Mouse (Mus musculus) forebrain, embryonic 11.5 days (tissue): ENCODE results near the gene Arrdc5. TPM values are rescaled to one million over a fixed set of nuclear protein-coding genes. Genes with fewer than 3 reads are reported as not detected.

ENCODE experiments used
- ATAC-seq: fragments of 200-750 bp; cut with Nextera tagmentation; replicated peaks from 2 replicates; pipeline ENCODE4 v1.8.0; 2017; ENCODE audit warnings: moderate TSS enrichment; ENCODE audit not compliant: low FRiP score
- DNase-seq: peaks from one replicate; pipeline ENCODE4 v3.0.0-alpha.2; 2017; ENCODE audit warnings: low spot score
- H3K27ac ChIP-seq: fragments of 300-500 bp; sonication (generic); 2 replicates; pipeline ENCODE4 v1.5.1; 2014; ENCODE audit warnings: low read depth, low read length
- H3K27me3 ChIP-seq: fragments of 300-500 bp; sonication (generic); 2 replicates; pipeline ENCODE4 v1.6.1; 2014; ENCODE audit warnings: mild to moderate bottlenecking, low read length, mixed read lengths; ENCODE audit not compliant: control insufficient read depth, insufficient read depth
- H3K36me3 ChIP-seq: fragments of 300-500 bp; sonication (generic); 2 replicates; pipeline ENCODE4 v1.6.1; 2014; ENCODE audit warnings: mild to moderate bottlenecking, low read length, moderate library complexity, mixed read lengths; ENCODE audit not compliant: control insufficient read depth, insufficient read depth
- H3K4me1 ChIP-seq: fragments of 300-500 bp; sonication (generic); replicated peaks from 2 replicates; pipeline ENCODE4 v1.6.1; 2014; ENCODE audit warnings: low read length, mixed read lengths; ENCODE audit not compliant: control insufficient read depth, insufficient read depth
- H3K4me2 ChIP-seq: fragments of 300-500 bp; sonication (generic); 2 replicates; pipeline ENCODE4 v1.6.1; 2014; ENCODE audit warnings: low read depth, mild to moderate bottlenecking, low read length, moderate library complexity, mixed read lengths; ENCODE audit not compliant: severe bottlenecking
- H3K4me3 ChIP-seq: fragments of 300-500 bp; sonication (generic); 2 replicates; pipeline ENCODE4 v1.5.1; 2014; ENCODE audit warnings: low read depth, low read length
- H3K9ac ChIP-seq: fragments of 300-500 bp; sonication (generic); 2 replicates; pipeline ENCODE4 v1.6.1; 2014; ENCODE audit warnings: low read length
- H3K9me3 ChIP-seq: fragments of 300-500 bp; sonication (generic); 2 replicates; pipeline ENCODE4 v1.6.1; 2016; ENCODE audit warnings: low read length, mixed read lengths; ENCODE audit not compliant: control insufficient read depth
- WGBS: fragments of 180-500 bp; shearing (Covaris S2); extraction: QIAGEN DNeasy Blood & Tissue Kit; methylation state at CpG from one replicate; pipeline ENCODE4 v1.1.7; 2014; 5-methylcytosine and 5-hydroxymethylcytosine counted together
- polyA plus RNA-seq: library from polyadenylated mRNA; unstranded; fragments of >200 nt; fragmentation: Nextera tagmentation; extraction: Ambion mirVana; gene quantifications from 2 replicates; pipeline ENCODE4 v1.2.1, GENCODE M21; 2014

The Arrdc5 gene
- polyA plus RNA-seq, 1 experiment from 2014 or later, result not detected

- no peaks in the 10 kb centered on the region for H3K9me3 ChIP-seq
- H3K27ac ChIP-seq, result no peak overlapping the region
- peaks cover 2% of the 10 kb centered on the region; the same call in 1 of the 2 replicates for H3K4me1 ChIP-seq
- H3K27me3 ChIP-seq, result no peaks in the 10 kb centered on the region
- no peak overlapping the region for H3K4me3 ChIP-seq
- DNase-seq (no peak), ATAC-seq (no peak)
- no peaks in the 10 kb centered on the region; the same call in 1 of the 2 replicates for H3K36me3 ChIP-seq
- no peak overlapping the region for H3K9ac ChIP-seq
- WGBS, result 94% methylated on average over 5 of the region's 5 CpGs
- no peak overlapping the region for H3K4me2 ChIP-seq
Observed at GRCm38 (mm10) chr17:56278340-56278739, 21.7 kb downstream of the Arrdc5 start.

- no peaks in the 10 kb centered on the region for H3K27me3 ChIP-seq
Observed at GRCm38 (mm10) chr17:56277567-56277893, 22.6 kb downstream of the Arrdc5 start.

GRCm38 (mm10) chr17:56276643-56277566 is 23.2 kb downstream of the Arrdc5 start, which contains the start of gene Ticam1:
Gene Ticam1 (minus strand): TSS chr17:56276786.
- Histone ChIP-seq H3K9me3 (no peaks in the 10 kb centered on the region), H3K9ac (peak within 1 kb of the TSS; percentile 65), H3K4me3 (peak within 1 kb of the TSS; percentile 42), H3K36me3 (no peaks in the 10 kb centered on the region; the same call in 1 of the 2 replicates), H3K27me3 (no peaks in the 10 kb centered on the region), H3K4me1 (peaks cover 2% of the 10 kb centered on the region; the same call in 1 of the 2 replicates), H3K4me2 (peak within 1 kb of the TSS; percentile 71), H3K27ac (peak within 1 kb of the TSS; percentile 66)
- ATAC-seq (peak; percentile 90), DNase-seq (peak; percentile 94)
- WGBS, result 10% methylated on average over 17 of the region's 21 CpGs

More at GRCm38 (mm10) chr17:56277567-56277893, 22.6 kb downstream of the Arrdc5 start:
- no peak for ATAC-seq
- Histone ChIP-seq H3K27ac (no peak overlapping the region; the same call in 1 of the 2 replicates), H3K4me3 (no peak overlapping the region; the same call in 1 of the 2 replicates), H3K9me3 (no peaks in the 10 kb centered on the region), H3K4me1 (peaks cover 2% of the 10 kb centered on the region; the same call in 1 of the 2 replicates), H3K9ac (no peak overlapping the region), H3K4me2 (no peak overlapping the region), H3K36me3 (no peaks in the 10 kb centered on the region; the same call in 1 of the 2 replicates)
- no peak for DNase-seq
- 58% methylated on average over 2 of the region's 2 CpGs for WGBS

- Histone ChIP-seq H3K4me2 (peak overlapping the region; percentile 71), H3K4me1 (peaks cover 2% of the 10 kb centered on the region; the same call in 1 of the 2 replicates), H3K27me3 (no peaks in the 10 kb centered on the region), H3K9me3 (no peaks in the 10 kb centered on the region), H3K9ac (peak overlapping the region; percentile 65), H3K36me3 (no peaks in the 10 kb centered on the region; the same call in 1 of the 2 replicates), H3K4me3 (peak overlapping the region; percentile 42), H3K27ac (no peak overlapping the region)
- DNase-seq (no peak), ATAC-seq (0 out of 2 replicates have a peak, but pooled peaks have one; percentile 4)
- WGBS, result 41% methylated on average over 5 of the region's 5 CpGs
Observed at GRCm38 (mm10) chr17:56275842-56276480, 24.1 kb downstream of the Arrdc5 start.

- peaks cover 2% of the 10 kb centered on the region; the same call in 1 of the 2 replicates for H3K4me1 ChIP-seq
- no peaks in the 10 kb centered on the region for H3K9me3 ChIP-seq
- H3K9ac ChIP-seq, result no peak overlapping the region
- ATAC-seq, result no peak
- H3K27me3 ChIP-seq, result no peaks in the 10 kb centered on the region
- no peak overlapping the region for H3K4me3 ChIP-seq
- DNase-seq, result no peak
- H3K36me3 ChIP-seq, result no peaks in the 10 kb centered on the region
- no peak overlapping the region for H3K27ac ChIP-seq
- no peak overlapping the region for H3K4me2 ChIP-seq
- WGBS, result 95% methylated on average over 5 of the region's 5 CpGs
Observed at GRCm38 (mm10) chr17:56273986-56274385, 26.1 kb downstream of the Arrdc5 start.

GRCm38 (mm10) chr17:56273482-56273881 is 26.6 kb downstream of the Arrdc5 start:
- H3K4me2 ChIP-seq, result no peak overlapping the region
- no peaks in the 10 kb centered on the region for H3K36me3 ChIP-seq
- H3K4me3 ChIP-seq, result no peak overlapping the region
- no peak for ATAC-seq
- no peak overlapping the region for H3K27ac ChIP-seq
- H3K9me3 ChIP-seq, result no peaks in the 10 kb centered on the region
- H3K9ac ChIP-seq, result no peak overlapping the region
- 89% methylated on average over 7 of the region's 7 CpGs for WGBS
- DNase-seq, result no peak
- peaks cover 2% of the 10 kb centered on the region; the same call in 1 of the 2 replicates for H3K4me1 ChIP-seq
- no peaks in the 10 kb centered on the region for H3K27me3 ChIP-seq

GRCm38 (mm10) chr17:56272644-56273043 is 27.4 kb downstream of the Arrdc5 start:
- Histone ChIP-seq H3K9me3 (no peaks in the 10 kb centered on the region), H3K9ac (no peak overlapping the region), H3K27ac (no peak overlapping the region), H3K4me1 (peaks cover 2% of the 10 kb centered on the region; the same call in 1 of the 2 replicates), H3K36me3 (no peaks in the 10 kb centered on the region), H3K27me3 (no peaks in the 10 kb centered on the region), H3K4me3 (no peak overlapping the region), H3K4me2 (no peak overlapping the region)
- ATAC-seq (no peak), DNase-seq (no peak)
- 74% methylated on average over 3 of the region's 3 CpGs for WGBS

GRCm38 (mm10) chr17:56271609-56272253 is 28.4 kb downstream of the Arrdc5 start:
- Histone ChIP-seq H3K36me3 (no peaks in the 10 kb centered on the region), H3K4me3 (no peak overlapping the region), H3K9ac (no peak overlapping the region), H3K4me1 (peaks cover 2% of the 10 kb centered on the region; the same call in 1 of the 2 replicates), H3K9me3 (no peaks in the 10 kb centered on the region), H3K27me3 (no peaks in the 10 kb centered on the region), H3K27ac (no peak overlapping the region), H3K4me2 (no peak overlapping the region)
- no peak for DNase-seq
- 90% methylated on average over 12 of the region's 12 CpGs for WGBS
- ATAC-seq, result no peak
